ENCODE assay signal across 8 mouse cellular contexts in the genomic region with DNA sequence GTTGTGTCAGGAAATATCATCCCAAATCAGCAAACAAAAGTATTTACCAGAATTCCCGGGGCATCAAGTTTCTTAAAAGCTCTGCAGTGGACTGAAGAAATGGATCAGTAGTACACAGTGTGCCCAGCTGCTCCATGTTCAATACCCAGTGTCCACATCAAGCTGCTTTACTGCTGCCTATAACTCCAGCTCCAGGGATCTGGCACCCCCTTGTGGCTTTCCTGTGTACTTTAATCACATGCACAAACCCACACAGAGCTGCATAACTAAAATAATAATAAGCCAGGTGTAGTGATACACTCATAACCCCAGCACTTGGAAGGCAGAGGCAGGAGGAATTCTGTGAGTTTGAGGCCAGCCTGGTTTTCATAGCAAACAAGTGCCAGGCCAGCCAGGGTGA. TPM values are rescaled to one million over a fixed set of nuclear protein-coding genes. Genes with fewer than 3 reads are reported as not detected.
DNase-seq lines count a peak whose midpoint lies in the region; ATAC-seq and TF ChIP-seq lines count a peak whose summit lies in the region.

No protein-coding gene starts in this region.

- TF ChIP-seq CTCF in kidney, postnatal 0 days (IDR thresholded peaks at IDR 0.05; ENCODE audit: low read depth), result peak; percentile 86
- peak; percentile 71 for TF ChIP-seq CTCF in liver, embryonic 14.5 days (IDR thresholded peaks at IDR 0.05; ENCODE audit: low read depth)
- peak; percentile 89 for TF ChIP-seq CTCF in stomach, postnatal 0 days (IDR thresholded peaks at IDR 0.05; ENCODE audit: low read depth)

- no peak overlapping the region for H3K9ac ChIP-seq in kidney, postnatal 0 days (ENCODE audit: low read depth, low read length)
- H3K9ac ChIP-seq in liver, embryonic 14.5 days (replicated peaks), result no peak overlapping the region
- H3K9ac ChIP-seq in neural tube, embryonic 13.5 days, result no peak overlapping the region
- H3K9ac ChIP-seq in stomach, postnatal 0 days (ENCODE audit: low read length), result no peak overlapping the region

- peak; percentile 80 for DNase-seq in 416B (ENCODE audit: low read depth)
- DNase-seq in adrenal gland, adult (ENCODE audit: inconsistent age in 2 of 2, low spot score in 1 of 2), result peak; percentile 80 to 93
- peak; percentile 63 for DNase-seq in embryo, embryonic 10.5 days (ENCODE audit: low spot score)
- DNase-seq in gastrocnemius, postnatal 36 days, result peak; percentile 50 to 75
- peak; percentile 77 for DNase-seq in kidney, postnatal 0 days (ENCODE audit: low spot score)
- DNase-seq in liver, embryonic 14.5 days (ENCODE audit: low read depth in 3 of 3, low spot score in 3 of 3), result no peak
- DNase-seq in stomach, postnatal 0 days (ENCODE audit: low spot score), result peak; percentile 82

- no peaks in the 10 kb centered on the region for H3K9me3 ChIP-seq in kidney, postnatal 0 days (replicated peaks; ENCODE audit: low read length)
- H3K9me3 ChIP-seq in liver, embryonic 14.5 days (ENCODE audit: control insufficient read depth, low read length), result no peaks in the 10 kb centered on the region
- no peaks in the 10 kb centered on the region for H3K9me3 ChIP-seq in neural tube, embryonic 13.5 days
- no peaks in the 10 kb centered on the region for H3K9me3 ChIP-seq in stomach, postnatal 0 days (ENCODE audit: control insufficient read depth, low read length)

- no peak for TF ChIP-seq EP300 in liver, embryonic 14.5 days (IDR thresholded peaks at IDR 0.05; ENCODE audit: low read depth)
- no peak for TF ChIP-seq EP300 in stomach, postnatal 0 days (optimal IDR thresholded peaks at IDR 0.05)

- no peak overlapping the region for H3K4me3 ChIP-seq in kidney, postnatal 0 days (replicated peaks; ENCODE audit: low read depth, low read length)
- no peak overlapping the region for H3K4me3 ChIP-seq in liver, embryonic 14.5 days (ENCODE audit: insufficient read depth in 1 of 2, low read depth in 2 of 2, low read length in 2 of 2)
- no peak overlapping the region for H3K4me3 ChIP-seq in neural tube, embryonic 13.5 days
- H3K4me3 ChIP-seq in stomach, postnatal 0 days (ENCODE audit: low read depth, low read length), result no peak overlapping the region

- no peaks in the 10 kb centered on the region for H3K36me3 ChIP-seq in kidney, postnatal 0 days (ENCODE audit: insufficient read depth, low read length)
- H3K36me3 ChIP-seq in liver, embryonic 14.5 days (replicated peaks; ENCODE audit: control insufficient read depth, insufficient read depth, low read depth), result no peaks in the 10 kb centered on the region
- H3K36me3 ChIP-seq in neural tube, embryonic 13.5 days, result no peaks in the 10 kb centered on the region
- H3K36me3 ChIP-seq in stomach, postnatal 0 days (ENCODE audit: control insufficient read depth, insufficient read depth, low read length), result no peaks in the 10 kb centered on the region

- H3K27ac ChIP-seq in kidney, postnatal 0 days, result no peak overlapping the region
- H3K27ac ChIP-seq in liver, embryonic 14.5 days, result no peak overlapping the region
- no peak overlapping the region for H3K27ac ChIP-seq in neural tube, embryonic 13.5 days (replicated peaks)
- no peak overlapping the region for H3K27ac ChIP-seq in stomach, postnatal 0 days (replicated peaks)

- intact Hi-C loops in gastrocnemius, postnatal 36 days (cut with DNase I), result loop anchor here (1.0 to 2.0 kb wide), 2 partner anchors 42 to 210 kb away; no protein-coding TSS in a partner anchor

- WGBS in kidney, postnatal 0 days, result 88% methylated on average over 1 of the region's 1 CpGs
- 42% methylated on average over 1 of the region's 1 CpGs for WGBS in liver, embryonic 14.5 days (ENCODE audit: insufficient replicate concordance)
- WGBS in neural tube, embryonic 13.5 days, result 86% methylated on average over 1 of the region's 1 CpGs
- 65% methylated on average over 1 of the region's 1 CpGs for WGBS in stomach, postnatal 0 days

- no peaks in the 10 kb centered on the region for H3K27me3 ChIP-seq in kidney, postnatal 0 days (ENCODE audit: insufficient read depth, low read length)
- H3K27me3 ChIP-seq in liver, embryonic 14.5 days (ENCODE audit: control insufficient read depth, insufficient read depth, low read length), result no peaks in the 10 kb centered on the region
- no peaks in the 10 kb centered on the region for H3K27me3 ChIP-seq in neural tube, embryonic 13.5 days
- no peaks in the 10 kb centered on the region for H3K27me3 ChIP-seq in stomach, postnatal 0 days (ENCODE audit: control insufficient read depth, insufficient read depth, low read length)

- peak; percentile 56; the same call in 1 of the 2 replicates for ATAC-seq in kidney, postnatal 0 days (replicated peaks; ENCODE audit: low FRiP score, low read depth)
- ATAC-seq in liver, embryonic 14.5 days (ENCODE audit: insufficient read depth), result peak; percentile 52
- ATAC-seq in neural tube, embryonic 13.5 days (ENCODE audit: low read depth), result peak; percentile 69; the same call in 1 of the 2 replicates
- peak; percentile 85 for ATAC-seq in stomach, postnatal 0 days (ENCODE audit: low FRiP score, low TSS enrichment)

- 0 out of 2 replicates have a peak, but pooled peaks cover 3% of the 10 kb centered on the region for H3K4me1 ChIP-seq in kidney, postnatal 0 days (replicated peaks; ENCODE audit: insufficient read depth, low read length)
- H3K4me1 ChIP-seq in liver, embryonic 14.5 days (replicated peaks; ENCODE audit: control insufficient read depth in 2 of 2, insufficient read depth in 2 of 2, low read length in 1 of 2), result peaks cover 0 to 17% of the 10 kb centered on the region in 2 experiments; a peak in 2 of 4 replicates
- H3K4me1 ChIP-seq in neural tube, embryonic 13.5 days (replicated peaks), result no peaks in the 10 kb centered on the region
- H3K4me1 ChIP-seq in stomach, postnatal 0 days (replicated peaks; ENCODE audit: control insufficient read depth, insufficient read depth), result no peaks in the 10 kb centered on the region

- no peak overlapping the region for H3K4me2 ChIP-seq in kidney, postnatal 0 days (ENCODE audit: low read length)
- no peak overlapping the region for H3K4me2 ChIP-seq in liver, embryonic 14.5 days (ENCODE audit: low read depth)
- no peak overlapping the region for H3K4me2 ChIP-seq in neural tube, embryonic 13.5 days
- no peak overlapping the region for H3K4me2 ChIP-seq in stomach, postnatal 0 days (replicated peaks; ENCODE audit: low read depth)

RNA-seq across cellular contexts. Expression of a gene that starts 11.2 kb away (rescaled TPM):
- 100 to 1,000 TPM; 128 to 161 TPM for total RNA-seq in gastrocnemius, postnatal 36 days (2021)
- polyA plus RNA-seq in kidney, postnatal 0 days (2015; fragmentation: Nextera tagmentation; extraction: Ambion mirVana), result 9.4 and 10.9 TPM in 2 replicates
- 4.6 and 5.2 TPM in 2 replicates for polyA plus RNA-seq in liver, embryonic 14.5 days (2012; rRNA removed)
- polyA plus RNA-seq in liver, embryonic 14.5 days (2014; fragmentation: Nextera tagmentation; extraction: Ambion mirVana), result 2.6 and 3.5 TPM in 2 replicates
- polyA plus RNA-seq in neural tube, embryonic 13.5 days (2015; fragmentation: Nextera tagmentation; extraction: Ambion mirVana), result 27.2 and 29.4 TPM in 2 replicates
- 5.5 TPM in 2 replicates for polyA plus RNA-seq in stomach, postnatal 0 days (2015; fragmentation: Nextera tagmentation; extraction: Ambion mirVana)

Comparison
In these comparisons a context has a peak if more than half of its experiments do, and no peak if none do; other contexts are left out.
1. DNase-seq: peak in 416B (single experiment), adrenal gland, adult (2 of 2), embryo, embryonic 10.5 days (single experiment), gastrocnemius, postnatal 36 days (2 of 2), kidney, postnatal 0 days (single experiment) and stomach, postnatal 0 days (single experiment); none in liver, embryonic 14.5 days (0 of 3).
2. Peak in every context shown above with its lines, with median percentiles within 50 percentile points of each other: ATAC-seq and CTCF ChIP-seq.